Mouse (Mus musculus): ENCODE measurements around the gene Muc20. TPM values are rescaled to one million over a fixed set of nuclear protein-coding genes. Genes with fewer than 3 reads are reported as not detected.

The Muc20 gene
- not detected in 2 replicates for polyA plus RNA-seq (2015; fragmentation: Nextera tagmentation; extraction: Ambion mirVana)

- no peaks in the 10 kb centered on the region for H3K27me3 ChIP-seq
- no peak within 1 kb of the TSS for H3K9ac ChIP-seq
- 79% methylated on average over 3 of the region's 3 CpGs for WGBS
- no peak for ATAC-seq (ENCODE audit: insufficient number of reproducible peaks, insufficient read depth, low FRiP score, low TSS enrichment, low read depth)
- H3K4me2 ChIP-seq: no peak within 1 kb of the TSS
- no peak within 1 kb of the TSS for H3K4me3 ChIP-seq
- no peaks in the 10 kb centered on the region for H3K9me3 ChIP-seq
- H3K4me1 ChIP-seq: peaks cover 15% of the 10 kb centered on the region
- H3K27ac ChIP-seq: no peak within 1 kb of the TSS
- no peaks in the 10 kb centered on the region for H3K36me3 ChIP-seq
Measured at GRCm38 (mm10) chr16:32797426-32797689, at the start of gene Muc20. TSS of gene Muc20 (minus strand) at chr16:32797435.

GRCm38 (mm10) chr16:32831501-32831900 lies 34.3 kb upstream of the Muc20 start:
- no peaks in the 10 kb centered on the region for H3K4me1 ChIP-seq
- H3K27ac ChIP-seq: no peak overlapping the region
- ATAC-seq (ENCODE audit: insufficient number of reproducible peaks, insufficient read depth, low FRiP score, low TSS enrichment, low read depth): no peak
- peaks cover 54% of the 10 kb centered on the region for H3K36me3 ChIP-seq
- H3K4me2 ChIP-seq: no peak overlapping the region
- no peak overlapping the region for H3K9ac ChIP-seq
- 91% methylated on average over 4 of the region's 4 CpGs for WGBS
- H3K4me3 ChIP-seq: no peak overlapping the region
- H3K27me3 ChIP-seq: no peaks in the 10 kb centered on the region
- H3K9me3 ChIP-seq: no peaks in the 10 kb centered on the region

GRCm38 (mm10) chr16:32829104-32829503 lies 31.9 kb upstream of the Muc20 start:
- 88% methylated on average over 11 of the region's 11 CpGs for WGBS
- no peak overlapping the region for H3K9ac ChIP-seq
- no peaks in the 10 kb centered on the region for H3K9me3 ChIP-seq
- H3K36me3 ChIP-seq: peaks cover 60% of the 10 kb centered on the region
- H3K4me3 ChIP-seq: no peak overlapping the region
- H3K27ac ChIP-seq: no peak overlapping the region
- no peaks in the 10 kb centered on the region for H3K27me3 ChIP-seq
- ATAC-seq (ENCODE audit: insufficient number of reproducible peaks, insufficient read depth, low FRiP score, low TSS enrichment, low read depth): no peak
- no peak overlapping the region for H3K4me2 ChIP-seq
- no peaks in the 10 kb centered on the region for H3K4me1 ChIP-seq

- H3K27me3 ChIP-seq: no peaks in the 10 kb centered on the region
- no peak overlapping the region for H3K9ac ChIP-seq
- H3K4me2 ChIP-seq: no peak overlapping the region
- no peaks in the 10 kb centered on the region for H3K4me1 ChIP-seq
- H3K36me3 ChIP-seq: peaks cover 81% of the 10 kb centered on the region
- ATAC-seq (ENCODE audit: insufficient number of reproducible peaks, insufficient read depth, low FRiP score, low TSS enrichment, low read depth): no peak
- no peaks in the 10 kb centered on the region for H3K9me3 ChIP-seq
- H3K4me3 ChIP-seq: no peak overlapping the region
- 95% methylated on average over 11 of the region's 11 CpGs for whole genome bisulfite sequencing
- no peak overlapping the region for H3K27ac ChIP-seq
Measured at GRCm38 (mm10) chr16:32826521-32826920, 29.3 kb upstream of the Muc20 start.

- H3K9ac ChIP-seq: no peak overlapping the region
- no peaks in the 10 kb centered on the region for H3K27me3 ChIP-seq
- ATAC-seq (ENCODE audit: insufficient number of reproducible peaks, insufficient read depth, low FRiP score, low TSS enrichment, low read depth): no peak
- H3K4me2 ChIP-seq: no peak overlapping the region
- peaks cover 81% of the 10 kb centered on the region for H3K36me3 ChIP-seq
- no peaks in the 10 kb centered on the region for H3K9me3 ChIP-seq
- no peak overlapping the region for H3K4me3 ChIP-seq
- 73% methylated on average over 12 of the region's 12 CpGs for WGBS
- no peaks in the 10 kb centered on the region for H3K4me1 ChIP-seq
- H3K27ac ChIP-seq: no peak overlapping the region
Measured at GRCm38 (mm10) chr16:32825380-32825779, 28.1 kb upstream of the Muc20 start.

- no peak for ATAC-seq (ENCODE audit: insufficient number of reproducible peaks, insufficient read depth, low FRiP score, low TSS enrichment, low read depth)
- Histone ChIP-seq H3K9ac (no peak overlapping the region), H3K4me3 (no peak overlapping the region), H3K36me3 (peaks cover 75% of the 10 kb centered on the region), H3K4me2 (no peak overlapping the region), H3K9me3 (no peaks in the 10 kb centered on the region), H3K27me3 (no peaks in the 10 kb centered on the region), H3K4me1 (no peaks in the 10 kb centered on the region), H3K27ac (no peak overlapping the region)
- 91% methylated on average over 13 of the region's 13 CpGs for WGBS
Measured at GRCm38 (mm10) chr16:32824061-32824460, 26.8 kb upstream of the Muc20 start.

- Histone ChIP-seq H3K4me1 (no peaks in the 10 kb centered on the region), H3K9me3 (no peaks in the 10 kb centered on the region), H3K4me3 (no peak overlapping the region), H3K27me3 (no peaks in the 10 kb centered on the region), H3K27ac (no peak overlapping the region), H3K9ac (no peak overlapping the region), H3K4me2 (no peak overlapping the region), H3K36me3 (peaks cover 69% of the 10 kb centered on the region)
- WGBS: 77% methylated on average over 8 of the region's 8 CpGs
- ATAC-seq (ENCODE audit: insufficient number of reproducible peaks, insufficient read depth, low FRiP score, low TSS enrichment, low read depth): no peak
Measured at GRCm38 (mm10) chr16:32823487-32823886, 26.3 kb upstream of the Muc20 start.

- no peaks in the 10 kb centered on the region for H3K9me3 ChIP-seq
- whole genome bisulfite sequencing: 68% methylated on average over 5 of the region's 5 CpGs
- no peaks in the 10 kb centered on the region for H3K27me3 ChIP-seq
- H3K4me3 ChIP-seq: no peak overlapping the region
- no peak for ATAC-seq (ENCODE audit: insufficient number of reproducible peaks, insufficient read depth, low FRiP score, low TSS enrichment, low read depth)
- no peak overlapping the region for H3K9ac ChIP-seq
- peaks cover 63% of the 10 kb centered on the region for H3K36me3 ChIP-seq
- H3K4me1 ChIP-seq: no peaks in the 10 kb centered on the region
- no peak overlapping the region for H3K27ac ChIP-seq
- no peak overlapping the region for H3K4me2 ChIP-seq
Measured at GRCm38 (mm10) chr16:32822881-32823280, 25.6 kb upstream of the Muc20 start.

GRCm38 (mm10) chr16:32822450-32822827 lies 25.2 kb upstream of the Muc20 start:
- Histone ChIP-seq H3K4me1 (no peaks in the 10 kb centered on the region), H3K9me3 (no peaks in the 10 kb centered on the region), H3K27ac (no peak overlapping the region), H3K36me3 (peaks cover 59% of the 10 kb centered on the region), H3K4me3 (no peak overlapping the region), H3K9ac (no peak overlapping the region), H3K4me2 (no peak overlapping the region), H3K27me3 (no peaks in the 10 kb centered on the region)
- WGBS: 75% methylated on average over 6 of the region's 6 CpGs
- no peak for ATAC-seq (ENCODE audit: insufficient number of reproducible peaks, insufficient read depth, low FRiP score, low TSS enrichment, low read depth)

GRCm38 (mm10) chr16:32821772-32822449 lies 24.7 kb upstream of the Muc20 start:
- peaks cover 53% of the 10 kb centered on the region for H3K36me3 ChIP-seq
- no peaks in the 10 kb centered on the region for H3K4me1 ChIP-seq
- no peak overlapping the region for H3K4me2 ChIP-seq
- H3K27ac ChIP-seq: no peak overlapping the region
- no peak overlapping the region for H3K9ac ChIP-seq
- H3K27me3 ChIP-seq: no peaks in the 10 kb centered on the region
- ATAC-seq (ENCODE audit: insufficient number of reproducible peaks, insufficient read depth, low FRiP score, low TSS enrichment, low read depth): no peak
- no peak overlapping the region for H3K4me3 ChIP-seq
- WGBS: 67% methylated on average over 10 of the region's 10 CpGs
- no peaks in the 10 kb centered on the region for H3K9me3 ChIP-seq

GRCm38 (mm10) chr16:32818441-32818840 lies 21.2 kb upstream of the Muc20 start:
- Histone ChIP-seq H3K4me3 (no peak overlapping the region), H3K36me3 (peaks cover 19% of the 10 kb centered on the region), H3K27me3 (no peaks in the 10 kb centered on the region), H3K4me2 (no peak overlapping the region), H3K4me1 (peaks cover 16% of the 10 kb centered on the region), H3K27ac (no peak overlapping the region), H3K9ac (no peak overlapping the region), H3K9me3 (no peaks in the 10 kb centered on the region)
- ATAC-seq (ENCODE audit: insufficient number of reproducible peaks, insufficient read depth, low FRiP score, low TSS enrichment, low read depth): no peak
- WGBS: 86% methylated on average over 5 of the region's 5 CpGs

GRCm38 (mm10) chr16:32818036-32818435 lies 20.8 kb upstream of the Muc20 start:
- no peaks in the 10 kb centered on the region for H3K27me3 ChIP-seq
- H3K27ac ChIP-seq: no peak overlapping the region
- no peak for ATAC-seq (ENCODE audit: insufficient number of reproducible peaks, insufficient read depth, low FRiP score, low TSS enrichment, low read depth)
- H3K4me3 ChIP-seq: no peak overlapping the region
- 91% methylated on average over 4 of the region's 4 CpGs for WGBS
- H3K9me3 ChIP-seq: no peaks in the 10 kb centered on the region
- peaks cover 18% of the 10 kb centered on the region for H3K4me1 ChIP-seq
- no peak overlapping the region for H3K9ac ChIP-seq
- peaks cover 15% of the 10 kb centered on the region; the same call in 1 of the 2 replicates for H3K36me3 ChIP-seq
- no peak overlapping the region for H3K4me2 ChIP-seq

Data from embryonic facial prominence, embryonic 13.5 days (tissue).